Mouse (Mus musculus) cortical plate, adult 2 months (tissue): ENCODE measurements around the gene Dna2.

Experiments
- CTCF ChIP-seq: fragments of 200-500 bp; IDR thresholded peaks from 2 replicates; pipeline ENCODE4 v1.5.1; 2011; ENCODE audit warnings: mild to moderate bottlenecking, control low read depth, low read length; ENCODE audit not compliant: insufficient read depth; ENCODE audit errors: extremely low read depth
- POLR2A ChIP-seq: fragments of 200-500 bp; IDR thresholded peaks from 2 replicates; pipeline ENCODE4 v1.6.1; 2011; ENCODE audit warnings: mild to moderate bottlenecking, low read length, control low read depth; ENCODE audit not compliant: insufficient read depth; ENCODE audit errors: extremely low read depth

GRCm38 (mm10) chr10:62900144-62900543 is 46.7 kb upstream of the Dna2 start:
- no peak for TF ChIP-seq CTCF
- no peak for TF ChIP-seq POLR2A
